Mouse (Mus musculus) hindbrain, embryonic 11.5 days (tissue): ENCODE results near the gene Lcat. TPM values are rescaled to one million over a fixed set of nuclear protein-coding genes. Genes with fewer than 3 reads are reported as not detected.
A peak's percentile ranks its signal among the peaks of the same experiment; 100 is the strongest.

Experiments used
- ATAC-seq: fragments of 200-750 bp; cut with Nextera tagmentation; 2 replicates; pipeline ENCODE4 v1.8.0; 2017; ENCODE audit warnings: mild to moderate bottlenecking, moderate TSS enrichment, moderate library complexity; ENCODE audit not compliant: low FRiP score
- DNase-seq: peaks from one replicate; pipeline ENCODE4 v3.0.0-alpha.2; 2015; ENCODE audit warnings: low spot score
- H3K27ac ChIP-seq: fragments of 300-500 bp; sonication (generic); 2 replicates; pipeline ENCODE4 v1.5.1; 2014; ENCODE audit warnings: mild to moderate bottlenecking, low read depth, low read length
- H3K27me3 ChIP-seq: fragments of 300-500 bp; sonication (generic); 2 replicates; pipeline ENCODE4 v1.6.1; 2014; ENCODE audit warnings: mild to moderate bottlenecking, low read length, moderate library complexity, mixed read lengths; ENCODE audit not compliant: control insufficient read depth, insufficient read depth
- H3K36me3 ChIP-seq: fragments of 300-500 bp; sonication (generic); 2 replicates; pipeline ENCODE4 v1.6.1; 2014; ENCODE audit warnings: mild to moderate bottlenecking, low read length, moderate library complexity, mixed read lengths; ENCODE audit not compliant: control insufficient read depth, insufficient read depth
- H3K4me1 ChIP-seq: fragments of 300-500 bp; sonication (generic); replicated peaks from 2 replicates; pipeline ENCODE4 v1.6.1; 2014; ENCODE audit warnings: low read length, mixed read lengths; ENCODE audit not compliant: control insufficient read depth, insufficient read depth
- H3K4me2 ChIP-seq: fragments of 300-500 bp; sonication (generic); replicated peaks from 2 replicates; pipeline ENCODE4 v1.6.1; 2014; ENCODE audit warnings: mild to moderate bottlenecking, low read depth, low read length
- H3K4me3 ChIP-seq: fragments of 300-500 bp; sonication (generic); 2 replicates; pipeline ENCODE4 v1.5.1; 2014; ENCODE audit warnings: low read depth, low read length
- H3K9ac ChIP-seq: fragments of 300-500 bp; sonication (generic); 2 replicates; pipeline ENCODE4 v1.6.1; 2014; ENCODE audit warnings: low read depth, low read length
- H3K9me3 ChIP-seq: fragments of 300-500 bp; sonication (generic); 2 replicates; pipeline ENCODE4 v1.6.1; 2016; ENCODE audit warnings: low read length; ENCODE audit not compliant: control insufficient read depth
- WGBS: fragments of 180-500 bp; shearing (Covaris S2); extraction: QIAGEN DNeasy Blood & Tissue Kit; methylation state at CpG from one replicate; pipeline ENCODE4 v1.1.7; 2014; 5-methylcytosine and 5-hydroxymethylcytosine counted together
- polyA plus RNA-seq: library from polyadenylated mRNA; unstranded; fragments of >200 nt; fragmentation: Nextera tagmentation; extraction: Ambion mirVana; gene quantifications from 2 replicates; pipeline ENCODE4 v1.2.1, GENCODE M21; 2014

The Lcat gene
- polyA plus RNA-seq, 1 experiment from 2014 or later: 0.54 TPM

GRCm38 (mm10) chr8:105936866-105937475, 6.2 kb downstream of the Lcat start:
- H3K4me3 ChIP-seq: peak overlapping the region; percentile 77
- H3K4me2 ChIP-seq: peak overlapping the region; percentile 86
- H3K4me1 ChIP-seq: no peaks in the 10 kb centered on the region
- no peaks in the 10 kb centered on the region for H3K9me3 ChIP-seq
- H3K36me3 ChIP-seq: no peaks in the 10 kb centered on the region
- H3K9ac ChIP-seq: peak overlapping the region; percentile 82
- no peaks in the 10 kb centered on the region for H3K27me3 ChIP-seq
- under 1% methylated on average over 30 of the region's 30 CpGs for WGBS
- ATAC-seq (peak; percentile 94), DNase-seq (peak; percentile 88)
- H3K27ac ChIP-seq: peak overlapping the region; percentile 88

DNA sequence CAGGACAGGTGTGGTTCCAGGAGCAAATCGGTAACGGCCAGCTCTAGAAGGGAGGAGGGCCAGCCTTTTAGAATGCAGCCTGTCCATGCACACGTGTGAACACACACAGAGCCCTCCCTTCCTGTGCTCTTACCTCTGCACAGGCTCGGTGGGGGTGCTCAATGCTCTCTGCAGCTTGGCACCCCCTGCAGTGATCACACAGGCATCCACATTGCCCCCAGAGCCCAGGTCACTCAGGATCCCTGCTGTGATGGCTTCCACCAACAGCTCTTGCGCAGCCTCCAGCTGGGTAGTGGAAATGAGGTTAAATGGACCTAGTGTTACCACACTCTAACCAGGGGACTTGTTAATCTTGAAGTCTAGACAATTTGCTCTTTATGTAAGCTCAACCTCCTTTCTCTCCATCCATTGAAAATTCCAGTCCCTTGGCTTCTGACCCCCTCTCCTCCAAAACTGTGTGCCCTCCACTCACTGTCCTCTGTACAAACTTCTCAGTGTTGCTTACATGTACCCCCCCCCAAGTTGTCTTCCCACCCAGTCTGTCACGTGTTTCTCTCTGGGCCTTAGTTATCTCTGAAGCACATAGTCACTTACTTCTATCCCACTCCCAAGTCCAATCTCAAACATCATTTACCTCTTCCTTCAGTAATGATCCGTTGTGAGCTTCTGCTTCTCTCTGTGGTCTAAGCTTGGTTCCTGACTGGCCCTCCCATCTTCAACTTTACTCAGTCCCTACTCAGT, 7.1 kb downstream of the Lcat start:
- Histone ChIP-seq H3K27me3 (no peaks in the 10 kb centered on the region), H3K4me3 (peak overlapping the region; percentile 77), H3K36me3 (no peaks in the 10 kb centered on the region), H3K4me2 (peak overlapping the region; percentile 86), H3K9ac (peak overlapping the region; percentile 82; the same call in 1 of the 2 replicates), H3K4me1 (no peaks in the 10 kb centered on the region), H3K9me3 (no peaks in the 10 kb centered on the region), H3K27ac (no peak overlapping the region)
- DNase-seq: no peak
- ATAC-seq: no peak
- WGBS: 23% methylated on average over 7 of the region's 7 CpGs

DNA sequence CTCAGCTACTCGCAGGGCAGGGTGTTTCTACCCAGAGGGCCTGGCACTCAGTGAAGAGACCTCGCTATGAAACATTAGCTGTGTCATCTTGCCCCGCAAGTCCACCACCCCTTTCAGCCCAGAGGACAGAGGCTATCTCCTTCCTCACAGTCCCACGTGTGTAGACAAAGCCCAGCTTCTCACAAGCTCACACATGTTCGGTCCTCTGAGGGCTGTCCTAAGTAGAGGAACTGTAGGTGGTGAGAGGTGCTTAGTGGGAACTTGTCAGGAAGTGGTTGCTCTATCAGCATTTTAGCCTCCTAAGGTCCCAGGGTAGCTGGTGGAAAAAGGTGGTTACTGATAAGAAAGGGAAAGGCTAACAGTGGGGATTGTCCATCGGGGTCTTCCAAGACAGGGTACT, 8.1 kb downstream of the Lcat start:
- H3K27me3 ChIP-seq: no peaks in the 10 kb centered on the region
- no peak overlapping the region for H3K4me3 ChIP-seq
- no peaks in the 10 kb centered on the region for H3K9me3 ChIP-seq
- no peak overlapping the region for H3K9ac ChIP-seq
- H3K4me2 ChIP-seq: no peak overlapping the region
- no peaks in the 10 kb centered on the region for H3K4me1 ChIP-seq
- 85% methylated on average over 6 of the region's 6 CpGs for WGBS
- H3K27ac ChIP-seq: no peak overlapping the region
- H3K36me3 ChIP-seq: no peaks in the 10 kb centered on the region
- no peak for DNase-seq
- ATAC-seq: no peak

GRCm38 (mm10) chr8:105933762-105934161, 9.4 kb downstream of the Lcat start, which contains the start of gene Ctrl:
Ctrl (minus strand) TSS chr8:105933862.
- H3K9me3 ChIP-seq: no peaks in the 10 kb centered on the region
- no peaks in the 10 kb centered on the region for H3K36me3 ChIP-seq
- H3K4me1 ChIP-seq: no peaks in the 10 kb centered on the region
- ATAC-seq (no peak), DNase-seq (no peak)
- no peak within 1 kb of the TSS for H3K4me3 ChIP-seq
- 95% methylated on average over 2 of the region's 2 CpGs for WGBS
- no peaks in the 10 kb centered on the region for H3K27me3 ChIP-seq
- H3K4me2 ChIP-seq: no peak within 1 kb of the TSS
- H3K9ac ChIP-seq: no peak within 1 kb of the TSS
- no peak within 1 kb of the TSS for H3K27ac ChIP-seq

DNA sequence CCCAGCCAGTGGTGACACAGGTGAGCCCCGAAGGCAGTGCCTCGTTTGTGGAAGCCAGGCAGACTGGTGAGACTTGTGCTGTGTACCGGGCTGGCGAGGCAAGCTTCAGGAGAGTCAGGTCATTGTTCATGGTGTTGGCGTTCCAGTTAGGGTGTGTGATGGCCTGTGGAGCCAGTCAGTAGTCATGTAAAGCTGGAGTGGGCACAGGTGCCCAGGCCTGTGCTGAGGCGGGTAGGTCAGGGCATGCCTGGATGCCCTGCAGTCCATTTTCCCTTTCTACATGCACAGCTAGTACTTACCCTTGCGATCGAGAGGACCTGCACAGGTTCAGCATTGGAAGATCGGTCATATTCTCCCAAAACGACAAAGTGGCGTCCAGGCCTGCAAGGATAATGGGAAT, 10.7 kb downstream of the Lcat start:
- DNase-seq: no peak
- Histone ChIP-seq H3K9ac (no peak overlapping the region), H3K27me3 (no peaks in the 10 kb centered on the region), H3K9me3 (no peaks in the 10 kb centered on the region), H3K4me1 (no peaks in the 10 kb centered on the region), H3K4me2 (no peak overlapping the region), H3K27ac (no peak overlapping the region), H3K36me3 (no peaks in the 10 kb centered on the region), H3K4me3 (no peak overlapping the region)
- no peak for ATAC-seq
- WGBS: 90% methylated on average over 11 of the region's 11 CpGs

GRCm38 (mm10) chr8:105931271-105931670, 11.9 kb downstream of the Lcat start:
- Histone ChIP-seq H3K4me1 (no peaks in the 10 kb centered on the region), H3K4me3 (no peak overlapping the region), H3K4me2 (no peak overlapping the region), H3K9me3 (no peaks in the 10 kb centered on the region), H3K9ac (no peak overlapping the region), H3K27ac (no peak overlapping the region), H3K36me3 (no peaks in the 10 kb centered on the region), H3K27me3 (no peaks in the 10 kb centered on the region)
- WGBS: 96% methylated on average over 3 of the region's 3 CpGs
- DNase-seq (no peak), ATAC-seq (no peak)

DNA sequence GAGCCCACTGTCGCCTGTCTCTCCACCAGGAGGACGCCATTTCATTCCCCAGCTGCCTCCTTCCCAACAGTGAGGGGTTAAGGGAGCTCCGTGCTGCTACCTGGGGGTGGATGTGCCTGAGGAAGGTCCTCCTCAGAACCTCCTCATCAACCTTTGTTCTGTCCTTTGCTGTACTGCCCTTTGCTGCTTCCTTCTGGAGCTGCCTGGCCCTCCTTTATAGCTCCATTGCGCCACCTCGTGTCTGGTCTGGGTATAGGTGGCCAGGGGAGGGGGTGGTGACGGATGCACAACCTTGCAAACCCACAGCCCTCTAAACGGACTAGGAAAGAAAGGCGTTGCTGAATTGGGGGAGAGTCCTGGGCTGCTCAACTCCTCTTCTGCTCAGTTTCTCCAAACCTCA, 12.6 kb downstream of the Lcat start:
- Histone ChIP-seq H3K36me3 (no peaks in the 10 kb centered on the region), H3K4me2 (no peak overlapping the region), H3K27ac (peak overlapping the region; percentile 37), H3K27me3 (no peaks in the 10 kb centered on the region), H3K9ac (peak overlapping the region; percentile 59), H3K4me1 (no peaks in the 10 kb centered on the region), H3K9me3 (no peaks in the 10 kb centered on the region), H3K4me3 (no peak overlapping the region)
- ATAC-seq (peak; percentile 75), DNase-seq (peak; percentile 91)
- WGBS: 19% methylated on average over 8 of the region's 8 CpGs

DNA sequence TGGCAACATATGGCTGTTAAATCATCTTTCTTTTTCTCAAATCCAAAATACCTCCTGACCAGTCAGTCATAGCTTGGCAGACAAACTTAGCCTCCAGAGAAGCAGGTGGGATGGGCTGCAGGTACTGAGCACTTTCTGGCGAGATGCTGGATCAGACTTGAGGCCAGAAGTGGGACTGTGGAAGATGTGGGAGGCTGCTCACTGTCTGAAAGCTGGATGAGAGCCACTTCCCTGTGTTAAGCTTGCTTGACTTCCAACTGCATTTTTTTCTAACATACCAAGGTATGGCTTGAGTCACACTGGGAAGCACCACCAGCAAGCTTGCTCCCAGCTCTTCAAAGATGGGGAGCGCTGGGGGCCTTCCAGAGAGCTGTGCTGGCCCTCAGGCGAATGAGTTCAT, 18.1 kb downstream of the Lcat start:
- no peak overlapping the region for H3K4me3 ChIP-seq
- no peak overlapping the region for H3K27ac ChIP-seq
- DNase-seq (no peak), ATAC-seq (no peak)
- H3K4me1 ChIP-seq: no peaks in the 10 kb centered on the region
- H3K36me3 ChIP-seq: no peaks in the 10 kb centered on the region
- H3K4me2 ChIP-seq: no peak overlapping the region
- H3K9ac ChIP-seq: no peak overlapping the region
- H3K9me3 ChIP-seq: no peaks in the 10 kb centered on the region
- H3K27me3 ChIP-seq: no peaks in the 10 kb centered on the region
- 73% methylated on average over 3 of the region's 3 CpGs for WGBS

- H3K4me3 ChIP-seq: no peak overlapping the region
- H3K27ac ChIP-seq: no peak overlapping the region
- 88% methylated on average over 3 of the region's 3 CpGs for WGBS
- no peaks in the 10 kb centered on the region for H3K36me3 ChIP-seq
- no peaks in the 10 kb centered on the region for H3K27me3 ChIP-seq
- DNase-seq (no peak), ATAC-seq (no peak)
- H3K9me3 ChIP-seq: no peaks in the 10 kb centered on the region
- H3K9ac ChIP-seq: no peak overlapping the region
- H3K4me2 ChIP-seq: no peak overlapping the region
- no peaks in the 10 kb centered on the region for H3K4me1 ChIP-seq
Measured at GRCm38 (mm10) chr8:105919390-105919789, 23.8 kb downstream of the Lcat start.
